Mouse (Mus musculus) bone marrow, adult 2 months (tissue): ENCODE data around the gene Ap2a2.

Source experiments
- CTCF ChIP-seq: fragments of 200-500 bp; IDR thresholded peaks from 2 replicates; pipeline ENCODE4 v1.5.1; 2011; ENCODE audit warnings: low read length, control low read depth; ENCODE audit not compliant: control insufficient read depth, insufficient read depth
- POLR2A ChIP-seq: fragments of 200-500 bp; IDR thresholded peaks from 2 replicates; pipeline ENCODE4 v1.6.1; 2011; ENCODE audit warnings: low read depth, mild to moderate bottlenecking, control low read depth, low read length, borderline replicate concordance; ENCODE audit not compliant: control insufficient read depth

DNA sequence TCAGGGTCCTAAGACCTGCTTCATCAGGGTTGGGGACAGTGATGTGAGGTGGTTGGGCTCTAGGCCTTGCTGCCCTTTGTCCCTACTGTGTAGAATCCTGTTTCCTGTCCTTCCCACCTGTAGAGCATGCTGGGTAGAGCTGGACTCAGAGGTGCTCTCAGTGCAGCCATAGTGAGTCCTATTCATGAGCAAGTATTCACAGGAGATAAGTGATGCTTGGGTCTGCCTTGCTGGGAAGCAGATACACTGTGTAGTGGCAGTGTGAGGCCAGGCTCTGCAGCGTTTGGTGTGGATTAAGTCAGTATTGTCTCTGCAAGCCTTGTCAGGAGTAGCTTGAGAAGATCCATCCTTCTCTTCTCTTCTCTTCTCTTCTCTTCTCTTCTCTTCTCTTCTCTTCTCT is 23.9 kb downstream of the Ap2a2 start:
- no peak for TF ChIP-seq POLR2A
- no peak for TF ChIP-seq CTCF
